Mouse (Mus musculus) CD8-positive naive resting alpha-beta T cell, adult 57 days (primary cell): Measurements from ENCODE around the gene Donson. TPM values are rescaled to one million over a fixed set of nuclear protein-coding genes. Genes with fewer than 3 reads are reported as not detected.

Experiments
- total RNA-seq: library from RNA; stranded (reverse); gene quantifications from one replicate; pipeline ENCODE4 v1.2.4, GENCODE M21; 2023

The Donson gene
- 82.3 TPM for total RNA-seq

GRCm38 (mm10) chr16:91688619-91689334 lies at the start of gene Donson:
TSS of gene Donson (minus strand) at chr16:91688770.

GRCm38 (mm10) chr16:91729066-91729482 lies 40.5 kb upstream of the Donson start, which contains the start of gene Itsn1:
TSS of gene Itsn1 (plus strand) at chr16:91729281.

DNA sequence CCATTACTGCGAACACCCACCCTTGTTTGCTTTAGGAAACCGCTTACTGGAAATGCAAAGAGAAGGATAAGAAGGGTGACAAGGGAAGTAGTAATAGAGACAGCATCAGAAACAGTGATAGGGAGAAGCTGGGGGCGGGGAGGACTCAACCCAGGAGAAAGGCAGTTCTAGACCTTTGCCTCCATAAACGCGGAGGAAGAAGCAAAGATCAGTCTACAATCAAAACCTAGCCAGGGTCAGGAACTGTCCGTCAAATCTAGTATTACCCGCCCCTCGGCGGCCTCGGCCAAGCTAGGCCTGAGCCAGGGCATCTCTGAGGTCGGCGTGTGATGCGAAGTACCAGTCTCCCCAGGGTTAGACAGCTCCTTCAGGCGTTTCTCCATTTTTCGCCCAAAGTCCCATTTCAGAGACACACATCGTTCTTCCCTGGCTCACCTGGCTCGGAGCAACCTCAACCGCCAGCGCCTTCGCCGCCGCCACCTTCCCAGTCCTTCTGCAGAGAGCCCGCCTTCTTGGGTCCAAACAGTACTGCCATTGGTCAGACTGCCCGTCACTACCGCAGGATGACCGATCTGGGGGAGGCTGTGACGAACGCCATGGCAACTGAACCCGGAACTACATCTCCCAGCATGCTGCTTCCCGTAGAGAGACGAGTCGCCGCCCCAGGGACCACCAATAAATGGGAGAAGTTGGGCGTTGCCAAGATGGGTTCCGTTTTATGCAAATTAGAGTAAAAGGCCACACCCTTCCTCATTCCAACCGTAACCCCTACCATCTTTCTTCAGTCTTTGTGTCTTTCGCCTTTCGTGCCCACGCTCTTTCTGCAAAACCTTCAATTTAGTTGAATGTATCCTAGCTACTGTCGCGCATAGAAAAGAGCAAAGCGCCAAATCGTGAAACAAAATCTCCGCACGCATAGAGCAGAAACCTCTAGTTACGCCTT lies 39.8 kb upstream of the Donson start, which contains the start of gene Cryzl1:
Gene Cryzl1 (minus strand): TSS at position 853 of the 943 bp plus-strand sequence.

DNA sequence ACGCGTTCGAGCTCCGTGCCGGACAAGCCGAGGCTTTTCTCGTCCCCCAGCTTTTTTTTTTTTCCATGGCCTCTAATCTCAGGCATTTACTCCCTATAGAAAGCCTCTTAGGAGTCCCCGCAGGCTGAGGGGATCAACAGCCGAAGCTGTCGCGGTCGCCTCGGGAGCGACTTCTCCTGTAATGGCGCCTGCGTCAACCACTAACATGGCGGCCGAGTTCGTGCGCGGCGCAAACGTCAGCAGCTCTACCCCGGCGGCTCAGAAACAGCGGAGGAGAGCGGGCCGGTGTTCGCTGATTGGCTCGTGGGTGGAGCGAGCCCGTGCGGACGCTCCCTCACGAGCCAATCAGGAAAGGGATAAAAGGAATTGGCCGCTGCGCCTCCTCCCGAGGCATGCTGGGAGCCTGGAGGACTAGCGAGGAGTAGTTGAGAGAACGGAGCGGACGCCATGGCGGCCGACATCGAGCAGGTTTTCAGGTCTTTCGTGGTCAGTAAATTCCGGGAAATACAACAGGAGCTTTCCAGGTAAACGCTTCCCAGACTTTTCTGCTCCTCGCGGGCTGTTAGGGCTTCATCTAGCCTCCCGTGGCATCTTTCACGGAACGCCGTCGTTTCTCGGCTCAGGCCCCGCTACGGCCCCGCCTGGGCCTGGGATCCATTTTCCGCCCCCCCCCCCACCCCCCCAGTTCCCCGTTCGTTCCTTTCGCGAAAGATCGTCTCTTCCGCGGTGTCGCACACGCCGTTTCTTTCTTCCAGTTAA lies 40.9 kb downstream of the Donson start, which contains the start of gene Son:
Gene Son (plus strand): TSS at position 46 of the 759 bp plus-strand sequence.

GRCm38 (mm10) chr16:91646681-91647419 lies 41.7 kb downstream of the Donson start, which contains the start of gene Gart:
TSS of gene Gart (minus strand) at chr16:91646952.

Other genes with a start within 250 kb of the Donson start
- 121 TPM for gene Ifnar1, start 203.5 kb downstream of the Donson start, total RNA-seq
- gene Ifngr2, start 141.7 kb downstream of the Donson start, total RNA-seq: 107 TPM
- gene Tmem50b, start 91.0 kb downstream of the Donson start, total RNA-seq: 19.6 TPM
- 0.98 TPM for gene Dnajc28, start 69.7 kb downstream of the Donson start, total RNA-seq
- 102 TPM for gene Gart, start 41.8 kb downstream of the Donson start, total RNA-seq
- 431 TPM for gene Son, start 41.3 kb downstream of the Donson start, total RNA-seq
- gene Cryzl1, start 40.2 kb upstream of the Donson start, total RNA-seq: 26.9 TPM
- 6.3 TPM for gene Itsn1, start 40.5 kb upstream of the Donson start, total RNA-seq